Mouse (Mus musculus) kidney, adult 2 months (tissue): Measurements from ENCODE around the gene Acrbp. TPM values are rescaled to one million over a fixed set of nuclear protein-coding genes. Genes with fewer than 3 reads are reported as not detected.
A peak's percentile ranks its signal among the peaks of the same experiment; 100 is the strongest.

Experiments
- DNase-seq: peaks from one replicate; pipeline ENCODE4 v3.0.0; 2021
- H3K27ac ChIP-seq: fragments of 200-500 bp; 2 replicates; pipeline ENCODE4 v1.5.1; 2012; ENCODE audit warnings: low read depth, low read length, control low read depth, inconsistent platforms; ENCODE audit not compliant: insufficient read depth
- H3K27me3 ChIP-seq: fragments of 200-500 bp; replicated peaks from 2 replicates; pipeline ENCODE4 v1.6.1; 2012; ENCODE audit warnings: mild to moderate bottlenecking, moderate library complexity, low read length, inconsistent platforms; ENCODE audit not compliant: control insufficient read depth, insufficient read depth
- H3K36me3 ChIP-seq: fragments of 200-500 bp; 2 replicates; pipeline ENCODE4 v1.6.1; 2012; ENCODE audit warnings: mild to moderate bottlenecking, moderate library complexity, low read length, inconsistent platforms; ENCODE audit not compliant: control insufficient read depth, insufficient read depth
- H3K4me1 ChIP-seq: fragments of 200-500 bp; 2 replicates; pipeline ENCODE4 v1.6.1; 2011; ENCODE audit warnings: low read length; ENCODE audit not compliant: control insufficient read depth, insufficient read depth
- H3K4me3 ChIP-seq: fragments of 200-500 bp; 2 replicates; pipeline ENCODE4 v1.5.1; 2011; ENCODE audit warnings: mild to moderate bottlenecking, low read depth, low read length, control low read depth; ENCODE audit not compliant: insufficient read depth
- CTCF ChIP-seq: fragments of 200-500 bp; conservative IDR thresholded peaks from 2 replicates; pipeline ENCODE4 v1.5.1; 2011; ENCODE audit warnings: low read depth, mild to moderate bottlenecking, control low read depth, low read length, moderate library complexity, mixed read lengths; ENCODE audit not compliant: insufficient read depth, insufficient read length
- POLR2A ChIP-seq: fragments of 200-500 bp; IDR thresholded peaks from one replicate; pipeline ENCODE4 v1.6.1; 2011; ENCODE audit warnings: low read depth, low read length, control low read depth
- WGBS: fragments of 180-500 bp; shearing (Covaris S2); methylation state at CpG from one replicate; pipeline ENCODE4 v1.1.7; 2018; 5-methylcytosine and 5-hydroxymethylcytosine counted together
- polyA plus RNA-seq: library from polyadenylated mRNA; depleted of rRNA; stranded (reverse); fragments of >200 nt; gene quantifications from 2 replicates; pipeline ENCODE4 v1.2.3, GENCODE M21; 2012; rRNA removed

Gene Acrbp
- polyA plus RNA-seq, result 14.3 and 18.9 TPM in 2 replicates

DNA sequence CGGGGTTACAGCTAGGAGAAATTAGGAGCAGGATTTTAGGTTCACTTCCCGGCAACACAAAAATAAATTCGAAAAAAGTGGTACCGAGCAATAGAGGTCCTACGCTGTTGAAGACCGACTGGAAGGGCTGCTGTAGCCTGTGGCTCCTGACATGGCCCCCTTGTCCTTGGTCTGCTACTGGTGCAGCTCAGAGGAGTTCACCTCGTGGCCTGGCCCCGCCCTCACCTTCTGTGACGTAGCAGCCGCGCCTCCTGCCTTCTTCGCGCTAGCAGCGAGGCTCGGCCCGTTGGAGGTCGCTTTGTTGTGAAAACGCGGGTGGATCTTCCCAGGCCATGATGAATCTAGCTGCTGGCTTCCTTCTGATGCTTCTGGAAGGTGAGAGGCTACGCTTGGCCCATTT is at the start of gene Acrbp:
Gene Acrbp, plus strand, starts transcription at position 12 of the 400 bp plus-strand sequence.
- H3K36me3 ChIP-seq, result peaks cover 3% of the 10 kb centered on the region
- no peak for TF ChIP-seq CTCF
- TF ChIP-seq POLR2A, result no peak
- H3K27ac ChIP-seq, result no peak within 1 kb of the TSS
- 62% methylated on average over 20 of the region's 20 CpGs for WGBS
- no peak for DNase-seq
- no peaks in the 10 kb centered on the region for H3K27me3 ChIP-seq
- H3K4me3 ChIP-seq, result no peak within 1 kb of the TSS
- H3K4me1 ChIP-seq, result no peaks in the 10 kb centered on the region

DNA sequence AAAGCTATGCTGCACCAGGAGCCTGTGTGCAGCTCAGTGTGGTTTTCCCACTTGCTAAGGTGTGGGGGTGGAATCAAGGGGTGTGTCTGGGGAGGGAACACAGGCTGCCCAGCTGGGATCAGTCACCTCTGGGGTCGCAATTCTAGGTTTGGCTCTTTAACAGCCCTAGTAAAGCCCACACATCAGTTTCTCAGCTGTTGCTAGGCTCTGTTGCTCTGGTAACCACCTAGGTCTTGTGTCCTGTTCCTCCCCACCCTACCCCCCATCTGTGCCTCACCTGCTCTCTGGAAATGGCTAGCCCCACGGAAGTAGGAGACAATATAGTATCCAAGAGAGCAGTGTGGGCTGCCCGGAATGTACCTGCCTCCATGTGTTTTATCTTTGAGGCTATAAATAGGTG is 45.8 kb upstream of the Acrbp start:
- TF ChIP-seq POLR2A (no peak), CTCF (no peak)
- H3K27me3 ChIP-seq, result no peaks in the 10 kb centered on the region
- peaks cover 3% of the 10 kb centered on the region; the same call in 1 of the 2 replicates for H3K4me1 ChIP-seq

DNA sequence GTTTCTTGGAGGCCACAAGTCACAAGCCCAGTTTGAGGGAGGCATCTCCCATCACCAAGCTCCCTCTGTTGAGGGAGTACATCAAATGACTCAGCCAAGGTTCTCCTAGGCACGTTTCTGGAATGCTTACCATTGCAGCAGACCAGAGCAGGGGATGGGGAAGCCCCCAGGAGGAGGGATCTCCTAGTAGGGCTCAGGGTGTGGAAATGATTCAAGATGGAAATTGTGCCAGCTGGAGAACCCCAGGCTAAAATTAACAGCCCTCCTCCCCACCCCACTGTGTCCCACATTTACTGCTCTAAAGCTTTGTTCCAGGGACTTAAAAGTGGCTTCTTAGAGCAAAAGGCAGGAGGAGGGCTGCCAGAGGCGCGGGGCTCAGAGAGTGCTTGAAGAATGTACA is 44.4 kb upstream of the Acrbp start:
- no peak for TF ChIP-seq POLR2A
- TF ChIP-seq CTCF, result no peak
- H3K36me3 ChIP-seq, result no peaks in the 10 kb centered on the region
- H3K4me1 ChIP-seq, result peaks cover 6% of the 10 kb centered on the region; the same call in 1 of the 2 replicates
- 17% methylated on average over 3 of the region's 3 CpGs for WGBS
- no peak overlapping the region for H3K4me3 ChIP-seq
- H3K27ac ChIP-seq, result no peak overlapping the region
- H3K27me3 ChIP-seq, result no peaks in the 10 kb centered on the region
- DNase-seq, result no peak

More for the DNA sequence above, 45.8 kb upstream of the Acrbp start:
- WGBS, result 29% methylated on average over 3 of the region's 3 CpGs
- H3K4me3 ChIP-seq, result no peak overlapping the region
- no peaks in the 10 kb centered on the region for H3K36me3 ChIP-seq
- DNase-seq, result no peak
- H3K27ac ChIP-seq, result no peak overlapping the region

DNA sequence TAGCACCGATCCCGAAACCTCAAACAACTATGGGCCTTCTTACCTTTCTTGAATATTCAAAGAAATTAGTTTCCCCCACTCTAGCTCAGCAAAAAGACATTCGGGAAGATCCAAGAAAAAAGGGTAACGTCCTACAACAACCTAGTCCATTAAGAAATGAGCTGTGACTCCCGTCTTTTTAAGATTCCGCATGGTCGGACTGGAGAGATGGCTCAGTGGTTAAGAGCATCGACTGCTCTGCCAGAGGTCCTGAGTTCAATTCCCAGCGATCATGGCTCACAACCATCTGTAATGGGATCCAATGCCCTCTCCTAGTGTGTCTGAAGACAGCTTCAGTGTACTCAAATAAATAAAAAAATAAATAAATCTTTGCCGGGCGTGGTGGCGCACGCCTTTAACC is 41.4 kb upstream of the Acrbp start:
- Histone ChIP-seq H3K27me3 (no peaks in the 10 kb centered on the region), H3K4me3 (peak overlapping the region; percentile 65; the same call in 1 of the 2 replicates), H3K27ac (no peak overlapping the region), H3K4me1 (peaks cover 7% of the 10 kb centered on the region; the same call in 1 of the 2 replicates), H3K36me3 (no peaks in the 10 kb centered on the region; the same call in 1 of the 2 replicates)
- TF ChIP-seq POLR2A, result no peak
- no peak for TF ChIP-seq CTCF
- 40% methylated on average over 13 of the region's 13 CpGs for WGBS
- DNase-seq, result no peak

DNA sequence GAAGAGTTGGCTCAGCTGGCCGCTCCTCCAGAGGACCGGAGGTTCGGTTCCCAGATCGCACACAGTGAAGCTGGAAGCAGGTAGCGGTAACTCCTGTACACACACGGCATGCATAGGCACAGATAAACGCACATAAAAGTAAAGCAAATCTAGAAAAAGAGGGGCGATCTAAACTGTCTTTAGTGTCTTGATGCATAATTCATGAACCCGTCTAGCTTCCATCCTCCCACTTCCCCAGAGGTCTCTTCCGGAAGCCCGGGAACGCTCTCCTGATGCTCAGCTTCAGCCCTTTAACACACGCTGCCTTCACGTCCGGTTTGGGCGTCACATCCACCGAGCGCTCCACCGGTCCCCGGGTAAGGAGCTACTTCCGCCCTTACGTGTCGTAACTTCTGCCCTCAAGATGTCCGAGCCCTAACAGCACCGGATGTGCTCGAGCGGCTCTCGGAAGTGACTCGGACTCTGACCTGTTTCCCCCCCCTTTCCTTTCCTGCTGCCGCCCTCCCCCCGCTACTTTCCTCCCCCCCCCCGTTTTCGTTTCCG is 40.8 kb upstream of the Acrbp start:
- DNase-seq, result peak; percentile 100
- TF ChIP-seq CTCF, result no peak
- TF ChIP-seq POLR2A, result peak; percentile 64
- H3K27ac ChIP-seq, result peak overlapping the region; percentile 65
- under 1% methylated on average over 32 of the region's 34 CpGs for WGBS
- H3K36me3 ChIP-seq, result no peaks in the 10 kb centered on the region; the same call in 1 of the 2 replicates
- peak overlapping the region; percentile 96 for H3K4me3 ChIP-seq
- peaks cover 7% of the 10 kb centered on the region; the same call in 1 of the 2 replicates for H3K4me1 ChIP-seq
- H3K27me3 ChIP-seq, result no peaks in the 10 kb centered on the region

DNA sequence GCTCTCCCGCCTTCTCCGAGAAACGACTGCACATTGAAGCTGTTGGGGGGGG is 40.5 kb upstream of the Acrbp start, which contains the start of gene Zfp384:
Gene Zfp384, plus strand, starts transcription at position 17 of the 52 bp plus-strand sequence.
- WGBS, result 0% methylated on average over 3 of the region's 3 CpGs
- no peak for DNase-seq
- H3K4me1 ChIP-seq, result peaks cover 7% of the 10 kb centered on the region; the same call in 1 of the 2 replicates
- no peaks in the 10 kb centered on the region; the same call in 1 of the 2 replicates for H3K36me3 ChIP-seq
- H3K4me3 ChIP-seq, result peak within 1 kb of the TSS; percentile 96
- no peaks in the 10 kb centered on the region for H3K27me3 ChIP-seq
- TF ChIP-seq CTCF (no peak), POLR2A (no peak)
- H3K27ac ChIP-seq, result peak within 1 kb of the TSS; percentile 90

DNA sequence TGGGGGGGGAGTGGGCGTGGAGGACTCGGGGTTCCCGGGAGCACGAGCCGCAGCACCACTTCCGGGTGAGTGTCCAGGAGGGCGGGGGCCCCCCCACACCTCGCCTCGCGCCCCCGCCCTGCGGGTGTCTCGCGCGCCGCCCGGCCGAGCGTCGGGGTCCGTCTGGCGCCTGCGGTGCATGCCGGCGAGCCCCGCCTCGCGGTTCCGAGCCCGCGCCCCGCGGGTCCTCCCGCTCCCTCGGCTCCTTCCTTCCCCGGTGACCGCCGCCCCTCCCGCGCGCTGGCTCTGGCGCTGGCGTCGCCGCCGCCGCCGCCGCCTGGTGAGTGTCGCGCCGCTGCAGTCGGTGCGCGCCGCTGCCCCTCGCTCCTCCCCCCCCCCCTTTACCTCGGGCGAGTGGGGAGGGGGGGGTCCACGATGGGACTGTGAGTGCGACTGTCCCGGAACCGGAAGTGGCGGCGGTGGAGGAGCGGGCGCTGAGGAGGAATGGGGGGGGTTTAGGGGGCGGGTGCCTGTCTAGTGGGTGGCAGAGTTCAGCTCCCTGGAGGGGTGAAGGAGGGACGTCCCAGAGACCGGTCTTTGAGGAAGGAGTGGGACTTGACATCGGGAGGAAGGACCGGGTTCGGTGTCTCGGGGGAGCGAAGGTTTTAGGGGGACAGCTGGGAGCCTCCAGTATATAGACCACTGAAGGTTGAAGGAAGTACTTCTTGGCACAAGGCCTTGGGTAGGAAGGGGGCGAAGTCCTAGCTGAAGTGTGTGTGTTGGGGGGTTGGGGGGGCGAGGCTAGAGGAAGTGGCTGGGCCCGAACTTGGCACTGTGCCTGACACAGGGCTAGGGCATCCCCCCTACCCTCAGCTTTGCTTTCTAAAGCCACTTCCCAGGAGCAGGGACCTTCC is 40.1 kb upstream of the Acrbp start:
- H3K27me3 ChIP-seq, result no peaks in the 10 kb centered on the region
- peak overlapping the region; percentile 96 for H3K4me3 ChIP-seq
- no peaks in the 10 kb centered on the region; the same call in 1 of the 2 replicates for H3K36me3 ChIP-seq
- under 1% methylated on average over 56 of the region's 78 CpGs for WGBS
- peaks cover 7% of the 10 kb centered on the region; the same call in 1 of the 2 replicates for H3K4me1 ChIP-seq
- TF ChIP-seq POLR2A (no peak), CTCF (no peak)
- DNase-seq, result peak; percentile 89
- peak overlapping the region; percentile 90 for H3K27ac ChIP-seq
